Mouse (Mus musculus) myocyte (in vitro differentiated cells): Measurements from ENCODE around the gene Cux1. TPM values are rescaled to one million over a fixed set of nuclear protein-coding genes. Genes with fewer than 3 reads are reported as not detected.

Experiments
- H3K27me3 ChIP-seq: one replicate; pipeline ENCODE4 v1.6.1; 2011; ENCODE audit not compliant: control insufficient read depth, insufficient read depth, insufficient read length
- H3K36me3 ChIP-seq: one replicate; pipeline ENCODE4 v1.6.1; 2011; ENCODE audit not compliant: control insufficient read depth, insufficient read depth
- H3K4me2 ChIP-seq: one replicate; pipeline ENCODE4 v1.6.1; 2011; ENCODE audit warnings: low read depth, control low read depth
- H3K4me3 ChIP-seq: one replicate; pipeline ENCODE4 v1.5.1; 2011; ENCODE audit warnings: mild to moderate bottlenecking, control low read depth, moderate library complexity
- H3K79me2 ChIP-seq: one replicate; pipeline ENCODE4 v1.6.1; 2011; ENCODE audit not compliant: control insufficient read depth, insufficient read depth
- H3ac ChIP-seq: one replicate; pipeline ENCODE4 v1.6.1; 2011; ENCODE audit not compliant: control insufficient read depth, insufficient read length
- CEBPB ChIP-seq: IDR thresholded peaks from 2 replicates; pipeline ENCODE4 v1.6.1; 2011; ENCODE audit warnings: mild to moderate bottlenecking, moderate library complexity; ENCODE audit not compliant: poor library complexity, insufficient read depth, severe bottlenecking
- E2F4 ChIP-seq: IDR thresholded peaks from one replicate; pipeline ENCODE4 v1.6.1; 2011; ENCODE audit warnings: mild to moderate bottlenecking, control low read depth, moderate library complexity; ENCODE audit not compliant: insufficient read depth
- MAX ChIP-seq: IDR thresholded peaks from one replicate; pipeline ENCODE4 v1.6.1; 2011; ENCODE audit warnings: low read depth, mild to moderate bottlenecking, control low read depth
- MYOD1 ChIP-seq, 3 experiments: IDR thresholded peaks; one replicate each; pipeline ENCODE4 v1.6.1; 2011; ENCODE audit warnings: control low read depth in 2 of 3, low read depth in 2 of 3, mild to moderate bottlenecking in 2 of 3, moderate library complexity in 1 of 3; ENCODE audit not compliant: insufficient read length in 2 of 3, control insufficient read depth in 1 of 3
- MYOG ChIP-seq, 3 experiments: IDR thresholded peaks; one replicate each; pipeline ENCODE4 v1.6.1; 2011; ENCODE audit warnings: control low read depth in 2 of 3, low read depth in 2 of 3, mild to moderate bottlenecking in 2 of 3; ENCODE audit not compliant: insufficient read length in 2 of 3, control insufficient read depth in 1 of 3, insufficient read depth in 1 of 3
- POLR2A ChIP-seq: IDR thresholded peaks from one replicate; pipeline ENCODE4 v1.6.1; 2011; ENCODE audit warnings: low read depth, mild to moderate bottlenecking, control low read depth, moderate library complexity; ENCODE audit not compliant: insufficient read length
- POLR2AphosphoS2 ChIP-seq: IDR thresholded peaks from one replicate; pipeline ENCODE4 v1.6.1; 2011; ENCODE audit warnings: low read depth, control low read depth; ENCODE audit not compliant: insufficient read length
- REST ChIP-seq: IDR thresholded peaks from one replicate; pipeline ENCODE4 v1.6.1; 2011; ENCODE audit warnings: mild to moderate bottlenecking, control low read depth, moderate library complexity; ENCODE audit not compliant: insufficient read depth, insufficient read length
- SRF ChIP-seq: IDR thresholded peaks from one replicate; pipeline ENCODE4 v1.6.1; 2011; ENCODE audit warnings: low read depth; ENCODE audit not compliant: control insufficient read depth, insufficient read length
- TCF12 ChIP-seq: IDR thresholded peaks from one replicate; pipeline ENCODE4 v1.6.1; 2011; ENCODE audit warnings: mild to moderate bottlenecking, control low read depth; ENCODE audit not compliant: poor library complexity, insufficient read depth, severe bottlenecking
- TCF3 ChIP-seq: IDR thresholded peaks from one replicate; pipeline ENCODE4 v1.6.1; 2011; ENCODE audit warnings: low read depth, control low read depth; ENCODE audit not compliant: insufficient read length
- USF1 ChIP-seq: IDR thresholded peaks from one replicate; pipeline ENCODE4 v1.6.1; 2011; ENCODE audit warnings: low read depth, mild to moderate bottlenecking, control low read depth, moderate library complexity
- polyA plus RNA-seq: library from polyadenylated mRNA; unstranded; fragments of >200 nt; fragmentation: generic; extraction: Trizol; gene quantifications from one replicate; pipeline ENCODE4 v1.2.1, GENCODE M21; 2012; ENCODE audit warnings: missing spikeins

Cux1 gene
- polyA plus RNA-seq, 1 experiment = 50.7 TPM

DNA sequence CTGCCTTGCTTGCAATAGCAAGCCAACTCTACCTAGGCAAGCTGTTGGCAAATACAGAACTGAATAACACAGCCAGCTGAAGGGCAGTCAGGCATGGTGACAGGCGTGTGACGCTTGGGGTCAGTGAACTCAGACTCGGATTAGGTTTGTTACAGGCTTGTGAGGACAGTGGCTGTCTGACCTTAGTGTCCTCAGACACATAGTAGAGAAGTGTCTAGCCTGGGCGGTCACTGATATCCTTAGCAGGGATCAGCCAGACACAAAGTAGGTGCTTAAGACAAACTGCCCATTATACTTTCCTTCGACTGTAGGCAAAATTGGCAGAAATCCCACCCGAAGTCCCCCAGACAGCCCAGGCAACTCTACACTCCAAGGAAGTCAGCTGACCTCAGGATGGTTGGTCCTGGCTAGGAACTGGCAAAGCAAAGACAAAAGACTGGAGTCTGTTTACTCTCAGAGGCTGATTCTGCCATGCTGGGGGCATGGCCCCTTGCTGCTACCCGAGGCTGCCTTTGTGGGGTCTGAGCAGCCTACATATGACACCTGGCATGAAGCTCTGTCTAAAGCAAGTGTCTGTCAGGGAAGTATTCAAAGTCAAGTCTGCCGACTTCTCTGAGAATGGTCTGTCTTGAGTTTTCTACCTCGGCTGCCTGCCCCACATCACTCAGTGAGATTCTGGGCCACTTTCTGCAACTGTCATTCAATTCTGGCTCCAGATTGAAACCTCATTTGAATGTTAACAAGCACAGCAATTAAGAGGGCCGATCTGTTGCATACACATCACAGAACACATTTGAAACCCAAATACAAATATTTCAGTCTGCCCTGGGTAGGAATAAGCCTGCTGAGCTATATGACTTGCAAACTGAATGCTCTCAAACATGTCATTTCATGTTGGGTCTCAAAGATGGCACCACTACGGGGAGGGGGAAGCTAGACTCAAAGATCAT lies 124.8 kb downstream of the Cux1 start:
- TF ChIP-seq MYOD1 (IDR thresholded peaks at IDR 0.05; ENCODE audit: control insufficient read depth in 1 of 3, insufficient read length in 2 of 3, low read depth in 2 of 3) (no peak), USF1 (no peak), E2F4 (no peak), CEBPB (no peak), POLR2AphosphoS2 (no peak), TCF12 (no peak), MYOG (IDR thresholded peaks at IDR 0.05; ENCODE audit: control insufficient read depth in 1 of 3, insufficient read depth in 1 of 3, insufficient read length in 2 of 3, low read depth in 2 of 3) (no peak), SRF (no peak), POLR2A (no peak)
- H3K4me3 ChIP-seq = no peak overlapping the region
- no peaks in the 10 kb centered on the region for H3K27me3 ChIP-seq
- H3K36me3 ChIP-seq = no peaks in the 10 kb centered on the region
- H3K79me2 ChIP-seq = peaks cover 25% of the 10 kb centered on the region
- H3K4me2 ChIP-seq = no peak overlapping the region
- H3ac ChIP-seq = no peak overlapping the region

DNA sequence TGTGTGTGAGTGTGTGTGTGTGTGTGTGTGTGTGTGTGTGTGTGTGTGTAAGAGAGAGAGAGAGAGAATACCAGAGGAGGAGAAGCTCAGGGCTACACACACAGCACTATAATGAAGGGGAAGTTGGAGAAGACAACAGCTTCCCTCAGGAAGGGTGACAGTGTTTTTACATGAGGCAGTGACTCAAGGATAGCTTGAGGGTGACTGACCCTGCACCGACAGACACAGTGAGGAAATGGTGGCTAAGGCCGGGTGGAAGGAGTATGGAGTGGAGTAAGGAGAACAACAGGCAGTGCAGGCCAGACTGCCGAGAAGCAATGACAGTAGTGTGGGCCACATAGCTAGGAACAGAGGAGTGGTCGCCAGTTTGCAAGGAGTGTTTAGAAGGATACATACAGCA lies 137.6 kb downstream of the Cux1 start:
- no peak overlapping the region for H3K4me2 ChIP-seq
- TF ChIP-seq USF1 = no peak
- no peak for TF ChIP-seq POLR2A
- no peak for TF ChIP-seq E2F4
- no peak for TF ChIP-seq MYOG (IDR thresholded peaks at IDR 0.05; ENCODE audit: control insufficient read depth in 1 of 3, insufficient read depth in 1 of 3, insufficient read length in 2 of 3, low read depth in 2 of 3)
- TF ChIP-seq REST = no peak
- no peak for TF ChIP-seq SRF
- no peak for TF ChIP-seq POLR2AphosphoS2
- no peak for TF ChIP-seq MYOD1 (IDR thresholded peaks at IDR 0.05; ENCODE audit: control insufficient read depth in 1 of 3, insufficient read length in 2 of 3, low read depth in 2 of 3)
- no peak for TF ChIP-seq TCF3
- TF ChIP-seq TCF12 = no peak
- no peak for TF ChIP-seq CEBPB
- no peaks in the 10 kb centered on the region for H3K36me3 ChIP-seq
- H3ac ChIP-seq = no peak overlapping the region
- peaks cover 7% of the 10 kb centered on the region for H3K79me2 ChIP-seq
- no peaks in the 10 kb centered on the region for H3K27me3 ChIP-seq
- H3K4me3 ChIP-seq = no peak overlapping the region

DNA sequence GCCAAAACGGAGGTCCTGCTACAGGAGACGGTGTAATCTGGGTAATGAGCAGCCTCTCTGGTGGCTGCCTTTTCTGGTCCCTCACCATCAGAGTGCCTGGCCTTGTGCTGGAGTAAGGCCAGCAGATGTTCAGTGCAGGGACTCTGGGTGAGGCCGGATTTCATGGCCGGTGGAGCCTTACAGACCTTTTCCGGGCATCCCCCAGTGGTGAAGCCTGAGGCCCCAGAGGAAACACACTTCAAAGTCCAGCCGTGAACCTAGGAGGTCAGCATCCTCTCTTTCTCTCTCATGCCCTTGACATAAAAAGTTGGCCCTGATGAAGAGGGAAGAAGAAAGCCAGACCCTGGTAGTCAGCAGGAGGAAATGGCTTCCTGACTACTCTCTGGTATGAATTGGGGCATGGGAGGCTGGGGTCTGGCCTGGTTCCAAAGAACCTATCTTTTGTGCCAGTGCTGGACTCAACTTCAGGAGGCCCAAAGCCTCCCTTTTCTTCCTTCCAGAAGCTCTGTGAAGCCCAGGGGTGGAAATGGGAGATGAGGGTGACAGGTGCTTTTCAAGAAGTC lies 138.7 kb downstream of the Cux1 start:
- H3K4me2 ChIP-seq = peak overlapping the region; percentile 49
- H3K4me3 ChIP-seq = no peak overlapping the region
- no peaks in the 10 kb centered on the region for H3K27me3 ChIP-seq
- H3ac ChIP-seq = no peak overlapping the region
- TF ChIP-seq MYOG (IDR thresholded peaks at IDR 0.05; ENCODE audit: control insufficient read depth in 1 of 3, insufficient read depth in 1 of 3, insufficient read length in 2 of 3, low read depth in 2 of 3) (no peak), USF1 (no peak), MAX (no peak), POLR2A (no peak), REST (no peak), SRF (no peak), CEBPB (no peak), TCF12 (no peak), MYOD1 (IDR thresholded peaks at IDR 0.05; ENCODE audit: control insufficient read depth in 1 of 3, insufficient read length in 2 of 3, low read depth in 2 of 3) (no peak), POLR2AphosphoS2 (no peak), E2F4 (no peak), TCF3 (no peak)
- peaks cover 7% of the 10 kb centered on the region for H3K79me2 ChIP-seq
- no peaks in the 10 kb centered on the region for H3K36me3 ChIP-seq

- Histone ChIP-seq H3K36me3 (no peaks in the 10 kb centered on the region), H3ac (no peak overlapping the region), H3K27me3 (no peaks in the 10 kb centered on the region), H3K79me2 (peaks cover 7% of the 10 kb centered on the region), H3K4me3 (no peak overlapping the region), H3K4me2 (peak overlapping the region; percentile 50)
- TF ChIP-seq MYOD1 (IDR thresholded peaks at IDR 0.05; ENCODE audit: control insufficient read depth in 1 of 3, insufficient read length in 2 of 3, low read depth in 2 of 3) (peak; percentile 17 to 63 (median 18)), USF1 (no peak), MAX (no peak), SRF (no peak), POLR2AphosphoS2 (no peak), POLR2A (no peak), TCF12 (no peak), TCF3 (no peak), MYOG (IDR thresholded peaks at IDR 0.05; ENCODE audit: control insufficient read depth in 1 of 3, insufficient read depth in 1 of 3, insufficient read length in 2 of 3, low read depth in 2 of 3) (peak in 2 of 3 experiments; percentile 71 to 79), E2F4 (no peak), CEBPB (no peak), REST (no peak)
These were observed 139.4 kb downstream of the Cux1 start for GRCm38 (mm10) chr5:136427772-136428497.
